Mouse (Mus musculus): ENCODE results near the gene Hdac9.

Gene Hdac9

GRCm38 (mm10) chr12:34212162-34212561 lies 704.7 kb downstream of the Hdac9 start:
- DNase-seq: no peak

GRCm38 (mm10) chr12:34201471-34201870 lies 715.4 kb downstream of the Hdac9 start:
- DNase-seq: no peak

GRCm38 (mm10) chr12:34200030-34200446 lies 716.9 kb downstream of the Hdac9 start:
- no peak for DNase-seq

GRCm38 (mm10) chr12:34195155-34195828 lies 721.6 kb downstream of the Hdac9 start:
- no peak for DNase-seq

- no peak for DNase-seq
Measured at GRCm38 (mm10) chr12:34194116-34194515, 722.8 kb downstream of the Hdac9 start.

GRCm38 (mm10) chr12:34191246-34191645 lies 725.6 kb downstream of the Hdac9 start:
- no peak for DNase-seq

- no peak for DNase-seq
Measured at GRCm38 (mm10) chr12:34178931-34179330, 738.0 kb downstream of the Hdac9 start.

- no peak for DNase-seq
Measured at GRCm38 (mm10) chr12:34176790-34177189, 740.1 kb downstream of the Hdac9 start.

- DNase-seq: no peak
Measured at GRCm38 (mm10) chr12:34173036-34173435, 743.9 kb downstream of the Hdac9 start.

GRCm38 (mm10) chr12:34170601-34171000 lies 746.3 kb downstream of the Hdac9 start:
- no peak for DNase-seq

GRCm38 (mm10) chr12:34165674-34166073 lies 751.2 kb downstream of the Hdac9 start:
- DNase-seq: no peak

GRCm38 (mm10) chr12:34156301-34156700 lies 760.6 kb downstream of the Hdac9 start:
- DNase-seq: no peak

GRCm38 (mm10) chr12:34155740-34156139 lies 761.2 kb downstream of the Hdac9 start:
- no peak for DNase-seq

GRCm38 (mm10) chr12:34154757-34155156 lies 762.1 kb downstream of the Hdac9 start:
- DNase-seq: no peak

GRCm38 (mm10) chr12:34151336-34151735 lies 765.6 kb downstream of the Hdac9 start:
- DNase-seq: no peak

- no peak for DNase-seq
Measured at GRCm38 (mm10) chr12:34142743-34143142, 774.2 kb downstream of the Hdac9 start.

GRCm38 (mm10) chr12:34113336-34113735 lies 803.6 kb downstream of the Hdac9 start:
- DNase-seq: no peak

GRCm38 (mm10) chr12:34092953-34093352 lies 823.9 kb downstream of the Hdac9 start:
- DNase-seq: no peak

- no peak for DNase-seq
Measured at GRCm38 (mm10) chr12:34091851-34092250, 825.0 kb downstream of the Hdac9 start.

- DNase-seq: no peak
Measured at GRCm38 (mm10) chr12:34087292-34087942, 829.5 kb downstream of the Hdac9 start.

GRCm38 (mm10) chr12:34076981-34077380 lies 839.9 kb downstream of the Hdac9 start:
- no peak for DNase-seq

- DNase-seq: no peak
Measured at GRCm38 (mm10) chr12:34075805-34076509, 840.9 kb downstream of the Hdac9 start.

- no peak for DNase-seq
Measured at GRCm38 (mm10) chr12:34052508-34052907, 864.4 kb downstream of the Hdac9 start.

GRCm38 (mm10) chr12:34052036-34052435 lies 864.9 kb downstream of the Hdac9 start:
- DNase-seq: no peak
